Mouse (Mus musculus): ENCODE data around the gene Hes5.

Gene Hes5

DNA sequence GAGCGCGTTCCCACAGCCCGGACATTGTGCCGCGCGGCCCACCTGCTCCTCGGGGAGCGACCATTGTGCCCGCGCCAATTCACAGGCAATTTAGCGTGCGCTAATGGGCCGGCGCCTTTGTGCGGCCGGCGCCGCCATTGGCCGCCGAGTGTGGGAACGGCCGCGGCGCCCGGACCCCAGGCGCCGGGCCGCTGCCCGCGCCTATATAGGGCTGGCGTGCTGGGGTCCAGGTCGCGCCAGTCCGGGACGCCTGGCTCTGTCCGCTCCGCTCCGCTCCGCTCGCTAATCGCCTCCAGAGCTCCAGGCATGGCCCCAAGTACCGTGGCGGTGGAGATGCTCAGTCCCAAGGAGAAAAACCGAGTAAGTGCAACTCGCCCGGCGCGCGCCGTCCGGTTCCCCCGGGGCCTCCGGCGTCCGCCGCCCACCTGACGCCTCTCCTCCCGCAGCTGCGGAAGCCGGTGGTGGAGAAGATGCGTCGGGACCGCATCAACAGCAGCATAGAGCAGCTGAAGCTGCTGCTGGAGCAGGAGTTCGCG lies at the start of gene Hes5:
TSS of gene Hes5 (plus strand) at position 234 of the 536 bp plus-strand sequence.
- no peak for DNase-seq

DNA sequence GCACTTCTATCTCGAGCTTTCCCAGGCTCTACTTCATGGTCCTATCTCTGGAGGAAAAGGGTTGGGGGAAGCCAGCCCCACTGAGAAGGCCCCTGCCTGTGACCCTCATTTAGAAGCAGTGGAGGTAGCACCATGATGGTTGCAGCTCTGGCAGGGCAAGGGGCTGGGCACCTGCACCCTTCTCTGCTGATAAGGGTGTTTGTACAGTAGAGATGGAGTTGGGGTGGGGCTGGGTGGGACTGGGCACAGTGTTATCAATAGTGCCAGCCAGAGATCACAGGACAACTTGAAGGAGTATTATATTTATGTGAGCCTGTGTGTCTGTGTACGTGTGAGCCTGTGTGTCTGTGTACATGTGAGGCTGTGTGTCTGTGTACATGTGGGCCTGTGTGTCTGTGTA lies 49.1 kb upstream of the Hes5 start:
- DNase-seq: no peak

DNA sequence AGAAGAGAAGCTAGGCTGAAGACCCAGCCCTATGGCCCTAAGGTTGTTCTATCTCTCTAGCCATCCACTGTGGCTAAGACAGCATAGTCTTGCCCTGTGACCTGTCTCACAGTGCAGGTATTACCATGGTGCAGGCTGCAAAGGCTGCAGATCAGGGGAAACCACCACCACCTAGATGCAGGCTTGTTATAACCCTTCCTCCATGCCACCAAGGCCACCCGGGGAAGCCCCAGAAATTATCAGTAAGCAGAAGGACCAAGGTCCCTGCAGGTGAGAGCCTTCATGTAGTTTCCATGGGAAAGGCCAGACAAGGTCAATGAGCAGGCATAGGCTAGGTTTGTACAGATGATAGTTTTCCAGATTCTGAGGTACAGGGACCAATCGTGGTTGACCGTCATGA lies 46.9 kb upstream of the Hes5 start:
- no peak for DNase-seq

DNA sequence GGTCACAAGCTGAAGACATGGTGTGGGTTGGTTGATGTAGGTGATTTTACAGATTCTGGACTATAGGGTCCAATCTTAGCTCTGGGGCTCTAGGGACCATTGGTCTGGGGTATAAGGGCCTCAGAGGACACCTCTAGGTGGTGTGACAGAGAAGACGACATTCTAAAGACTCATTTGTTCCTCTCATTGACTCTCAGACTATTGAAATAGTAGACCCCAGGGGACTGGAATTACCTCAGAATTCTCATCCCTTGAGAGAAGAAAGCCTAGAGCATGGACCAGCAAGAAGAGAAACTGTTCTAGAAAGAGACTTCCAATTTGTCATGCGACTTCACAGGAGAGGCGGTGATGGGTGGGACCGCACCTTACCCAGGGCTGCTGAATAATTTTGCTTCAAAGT lies 46.5 kb upstream of the Hes5 start:
- no peak for DNase-seq

DNA sequence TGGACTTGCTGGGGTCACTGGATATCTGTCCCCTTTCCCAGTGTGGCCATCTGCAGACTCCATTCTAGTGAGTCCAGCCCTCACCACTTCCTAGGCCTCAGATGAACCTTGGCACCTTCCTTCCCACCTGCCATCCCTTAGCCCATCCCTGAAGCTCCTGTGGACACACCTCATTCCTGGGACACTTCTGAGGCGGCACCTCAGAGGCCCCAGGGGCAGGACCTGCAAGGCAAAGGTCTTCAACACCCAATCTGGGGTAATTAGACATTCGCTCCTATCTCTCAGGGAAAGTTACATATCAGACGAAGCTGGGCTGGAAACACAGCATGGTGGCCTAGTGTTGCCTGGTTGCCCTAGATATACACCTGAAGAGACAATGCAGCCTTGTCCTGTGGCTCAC lies 46.0 kb upstream of the Hes5 start:
- no peak for DNase-seq

DNA sequence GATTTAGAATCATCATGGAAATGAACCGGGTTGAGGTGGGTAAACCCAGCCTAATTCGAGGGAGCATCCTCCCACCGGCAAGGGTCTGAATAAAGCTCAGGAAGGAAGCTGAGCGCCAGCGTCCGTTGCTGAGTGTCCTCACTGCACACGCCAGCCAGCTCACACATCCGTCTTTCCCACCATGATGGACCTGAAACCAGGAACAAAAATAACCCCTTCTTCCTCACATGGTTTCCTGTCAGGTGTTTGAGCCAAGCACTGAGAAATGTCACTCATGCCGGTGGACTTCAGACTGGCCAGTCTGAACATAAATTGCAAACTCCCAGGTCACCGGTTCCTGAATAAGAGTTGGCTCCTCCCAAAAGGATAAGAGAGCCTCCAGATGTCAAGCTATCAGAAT lies 45.4 kb upstream of the Hes5 start:
- DNase-seq: no peak

DNA sequence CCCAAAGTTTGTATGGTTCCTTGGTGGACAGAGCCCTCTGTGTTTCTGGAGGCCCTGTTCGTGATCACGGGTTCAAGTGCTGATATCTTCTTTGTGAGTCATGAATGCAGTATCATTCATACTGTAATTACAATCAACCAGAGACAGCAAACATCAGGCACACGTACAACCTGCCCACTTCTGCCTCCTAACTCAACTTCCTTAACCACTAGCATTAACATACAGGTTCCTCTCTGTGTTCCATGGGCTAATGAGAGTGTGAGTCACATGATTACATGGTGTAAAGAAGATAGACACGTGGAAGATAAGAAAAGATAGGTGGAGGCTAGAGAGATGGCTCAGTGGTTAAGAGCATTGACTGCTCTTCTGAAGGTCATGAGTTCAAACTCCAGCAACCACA lies 44.1 kb upstream of the Hes5 start:
- no peak for DNase-seq

DNA sequence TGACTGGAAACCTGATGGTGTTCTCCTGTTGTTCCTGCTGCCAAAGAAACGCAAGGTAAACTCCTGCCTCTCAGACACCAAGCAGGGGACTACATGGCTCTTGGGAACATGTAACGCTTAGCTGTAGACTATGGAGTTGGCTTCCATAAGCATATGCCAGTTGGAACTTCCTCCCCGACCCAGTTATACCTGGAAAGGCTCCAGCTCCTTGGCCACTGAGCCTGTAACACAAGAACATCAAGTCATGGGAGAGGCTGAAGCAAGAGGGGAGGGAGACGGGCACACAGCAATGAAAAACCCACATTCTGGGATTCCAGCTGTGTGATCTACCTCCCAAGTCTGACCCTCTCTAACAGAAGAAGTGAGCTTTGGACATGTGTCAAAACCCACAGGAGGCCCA lies 38.4 kb upstream of the Hes5 start:
- peak; percentile 59 for DNase-seq

DNA sequence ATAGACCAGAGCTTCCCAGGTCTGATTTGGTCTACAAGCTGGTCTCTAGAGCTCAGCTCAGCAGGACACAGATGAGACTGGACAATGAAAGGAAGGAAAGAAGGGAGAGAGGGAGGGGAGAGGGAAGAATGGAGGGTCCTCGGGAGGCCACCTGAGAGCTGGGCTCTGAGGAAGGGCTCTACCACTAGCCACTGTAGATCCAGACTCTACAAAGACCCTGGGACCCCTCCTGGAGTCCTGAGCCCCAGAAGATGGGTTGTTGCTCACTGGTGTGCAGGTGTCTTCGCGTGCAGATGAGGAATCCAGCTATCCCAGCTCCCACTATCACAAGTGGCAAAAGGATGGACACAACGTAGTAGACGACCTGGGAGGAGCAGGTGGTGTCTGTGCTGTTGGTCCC lies 37.8 kb upstream of the Hes5 start:
- no peak for DNase-seq

DNA sequence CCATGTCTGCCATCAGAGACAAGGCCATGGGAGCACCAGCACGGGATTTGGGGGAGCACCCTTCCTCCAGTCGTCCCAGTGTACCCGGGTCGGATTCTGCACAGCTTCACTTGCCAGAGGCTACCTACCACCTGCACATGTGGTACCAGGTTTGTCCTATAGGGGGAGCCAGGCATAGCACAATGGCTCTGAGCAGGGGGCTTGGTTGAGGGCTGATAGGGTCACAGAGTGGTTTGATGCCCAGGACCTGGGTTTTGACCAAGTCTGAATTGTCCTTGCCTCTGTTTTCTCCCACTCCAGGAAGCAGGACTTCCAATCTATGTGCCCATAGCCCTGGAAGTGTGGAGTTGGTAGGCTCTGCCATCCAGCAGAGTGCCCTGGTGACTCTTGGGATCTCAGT lies 35.3 kb upstream of the Hes5 start:
- no peak for DNase-seq

DNA sequence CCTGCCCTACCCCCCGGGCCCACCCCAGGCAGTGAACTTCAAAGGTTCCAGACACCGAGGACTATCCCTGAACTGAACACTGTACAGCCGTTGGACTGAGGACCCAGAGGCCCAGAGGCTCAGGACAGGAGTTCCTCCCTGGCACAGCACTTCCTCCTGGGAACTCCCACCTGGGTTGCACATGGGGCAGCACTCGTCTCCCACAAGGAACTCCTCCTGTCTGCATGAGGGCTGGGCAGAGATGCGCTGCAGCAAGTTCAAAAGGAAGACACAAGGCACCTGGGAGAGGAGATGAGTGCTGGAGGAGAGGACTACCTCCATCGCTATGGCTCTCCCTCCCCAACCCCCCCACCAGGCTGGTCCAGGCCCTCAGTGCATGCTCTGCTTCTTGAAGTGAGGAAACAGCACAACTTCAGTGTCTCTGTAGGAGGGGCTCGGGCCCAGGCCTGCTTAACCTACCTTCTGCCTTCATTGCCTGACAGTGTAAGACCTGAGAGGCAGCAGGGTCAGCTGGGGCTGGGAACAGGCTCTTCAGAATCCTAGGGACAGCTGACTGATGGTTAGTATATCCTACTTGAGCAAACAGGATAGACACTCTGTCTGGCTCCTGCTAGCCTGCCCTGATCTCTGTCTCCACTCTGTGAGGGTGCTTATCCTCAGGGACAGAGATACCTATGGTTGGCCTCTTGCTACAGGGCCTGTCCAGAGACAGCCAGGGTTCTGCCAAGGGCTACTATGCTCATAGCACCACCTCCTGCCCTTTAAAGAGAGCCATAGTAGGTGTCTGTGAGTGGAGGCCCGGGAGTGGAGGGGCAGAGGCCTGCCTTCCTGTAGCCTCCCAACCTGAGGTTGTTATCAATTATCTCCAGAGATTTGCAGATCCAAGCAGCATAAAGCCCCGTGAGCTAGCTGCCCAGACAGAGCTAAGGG lies 33.5 kb upstream of the Hes5 start:
- DNase-seq: no peak

DNA sequence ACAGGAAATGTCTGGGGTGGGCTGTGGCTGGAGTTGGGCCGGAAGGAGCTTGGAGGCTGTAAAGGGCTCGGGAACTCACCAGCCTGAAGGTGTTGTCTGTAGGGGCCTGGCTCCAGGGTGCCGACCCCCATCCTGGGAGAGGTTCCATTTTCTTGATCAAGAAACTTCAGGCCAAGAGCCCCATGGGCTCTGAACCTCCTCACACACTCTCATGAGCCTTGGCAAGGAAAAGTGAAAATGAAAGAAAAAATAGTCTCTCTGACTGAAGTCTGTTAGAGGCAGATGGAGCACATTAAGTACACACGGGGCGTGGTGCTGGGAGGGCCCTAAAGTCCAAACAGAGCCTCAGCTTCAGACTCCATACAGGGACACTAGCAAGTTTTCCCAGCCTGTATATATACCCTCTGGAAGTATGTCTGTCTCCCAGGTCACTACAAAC lies 32.8 kb upstream of the Hes5 start:
- no peak for DNase-seq

DNA sequence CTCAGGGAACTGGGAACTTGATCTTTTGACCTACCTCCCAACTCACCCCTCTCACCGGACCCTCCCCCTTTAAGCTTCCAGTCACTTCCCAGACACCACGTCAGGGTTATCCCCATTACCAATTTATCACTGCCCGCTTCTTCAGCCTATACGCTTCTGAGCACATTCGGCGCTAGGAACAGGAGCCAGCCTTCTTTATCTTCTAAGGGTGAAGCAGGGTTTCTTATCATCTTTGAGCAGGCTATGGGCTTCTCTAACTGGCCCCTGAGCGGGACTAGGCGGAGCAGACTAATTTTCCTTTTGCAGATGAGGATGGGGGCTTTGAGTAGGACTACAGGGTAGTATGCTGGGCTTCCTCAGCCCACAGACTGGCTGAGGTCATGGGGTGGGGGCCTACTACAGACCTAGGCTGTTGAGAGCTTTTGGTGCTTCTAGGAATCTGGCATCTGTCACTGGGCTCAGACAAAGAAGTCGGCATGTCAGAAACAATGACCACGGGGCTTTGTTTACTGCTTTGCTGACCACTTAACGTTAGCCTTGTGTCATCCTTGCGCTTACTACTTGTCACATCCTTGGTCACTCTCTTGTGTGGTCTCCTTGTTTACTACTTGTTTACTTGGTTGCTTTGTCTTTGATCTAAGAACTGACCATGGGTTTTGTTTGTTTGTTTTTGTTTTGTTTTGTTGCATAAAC lies 32.2 kb upstream of the Hes5 start, which contains the start of gene Tnfrsf14:
TSS of gene Tnfrsf14 (minus strand) at position 169 of the 693 bp plus-strand sequence.
- no peak for DNase-seq

DNA sequence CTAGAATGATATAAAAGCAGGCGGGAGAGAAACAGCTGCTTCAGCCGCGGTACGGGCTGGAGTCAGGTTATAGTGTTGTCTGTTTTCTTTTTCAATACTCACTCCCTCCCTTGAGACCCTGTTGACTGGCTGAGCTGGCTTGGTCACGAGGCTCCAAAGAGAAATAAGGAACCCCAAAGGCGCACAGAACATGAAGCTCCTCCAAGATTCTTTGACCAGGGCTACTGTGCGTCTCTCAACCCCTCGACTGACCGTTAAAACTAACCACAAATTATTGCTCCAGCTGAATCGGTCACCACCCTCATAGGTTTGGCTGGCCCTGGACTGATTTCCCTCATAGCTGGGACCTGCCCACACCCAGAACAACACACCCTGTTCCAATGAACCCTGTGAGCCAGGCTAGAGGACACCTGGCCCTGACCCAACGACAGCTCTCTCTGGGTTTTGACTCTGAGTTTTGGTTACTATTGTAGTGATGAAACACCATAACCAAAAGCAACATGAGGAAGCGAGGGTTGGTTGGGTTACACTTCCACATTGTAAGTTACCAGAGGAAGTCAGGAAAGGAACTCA lies 31.5 kb upstream of the Hes5 start:
- no peak for DNase-seq

DNA sequence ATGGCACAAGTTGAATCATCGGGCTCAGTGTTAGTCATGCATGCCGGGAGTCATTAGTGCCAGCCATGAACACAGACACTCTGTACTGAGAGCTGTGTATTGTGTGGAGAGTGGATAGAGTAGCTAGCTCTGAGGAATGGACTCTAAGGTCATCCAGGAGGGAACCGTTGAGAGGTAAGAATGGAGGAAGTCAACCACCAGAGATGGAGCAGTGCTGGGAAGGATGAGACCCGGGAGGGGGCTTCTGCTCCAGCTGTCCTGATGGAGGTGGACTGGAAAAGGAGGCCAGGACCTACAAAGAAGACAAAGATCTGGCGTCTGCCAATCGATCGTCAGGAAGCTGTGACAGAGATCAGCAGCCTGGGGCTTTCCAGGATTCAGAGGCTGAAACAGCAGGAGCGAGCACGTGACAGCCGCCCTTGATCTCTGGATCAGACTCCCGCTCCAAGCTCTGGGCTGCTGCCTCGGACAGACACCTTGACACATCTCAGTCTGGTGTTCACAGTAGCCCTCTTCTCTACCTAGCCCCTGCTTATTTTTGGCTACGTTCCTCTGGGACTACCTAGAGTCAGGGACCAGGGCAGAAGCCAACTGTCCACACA lies 27.3 kb upstream of the Hes5 start:
- no peak for DNase-seq

DNA sequence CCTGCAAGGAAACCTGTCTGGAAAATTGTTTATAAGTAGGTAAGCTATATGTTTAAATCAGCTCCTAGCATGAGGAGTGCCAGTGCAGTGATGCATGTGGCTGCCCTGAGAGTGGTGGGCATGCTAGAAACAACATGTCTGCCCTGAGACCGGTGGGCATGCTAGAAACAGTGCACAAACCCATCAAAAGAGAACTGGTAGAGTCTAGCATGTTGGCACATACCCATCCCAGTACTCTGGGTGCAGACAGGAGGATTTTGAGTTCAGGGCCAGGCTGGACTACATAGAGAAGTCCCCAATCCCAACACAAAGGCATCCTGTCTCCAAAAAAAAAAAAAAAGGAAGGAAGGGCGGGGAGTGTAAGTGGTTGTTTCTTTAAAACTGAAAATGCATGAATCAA lies 25.9 kb upstream of the Hes5 start:
- DNase-seq: no peak

DNA sequence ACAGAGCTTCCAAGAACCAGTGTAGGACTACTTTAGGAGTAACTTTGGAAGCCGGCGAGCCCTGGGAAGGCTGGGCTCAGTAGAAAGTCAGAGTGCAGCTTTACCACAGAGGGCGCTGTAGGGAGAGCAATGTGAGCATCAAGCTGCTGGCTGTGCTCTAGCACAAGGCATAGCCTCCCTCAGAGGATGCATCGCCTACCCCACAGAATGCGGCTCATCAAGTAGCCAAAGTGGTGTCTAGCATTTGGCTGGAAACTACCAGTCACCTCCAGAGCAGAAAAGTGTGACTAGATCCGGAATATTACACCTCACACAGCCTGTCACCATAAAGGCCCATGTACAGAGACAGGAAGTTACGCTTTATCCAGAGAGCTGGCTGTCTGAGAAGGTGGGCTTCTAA lies 24.9 kb upstream of the Hes5 start:
- DNase-seq: no peak

DNA sequence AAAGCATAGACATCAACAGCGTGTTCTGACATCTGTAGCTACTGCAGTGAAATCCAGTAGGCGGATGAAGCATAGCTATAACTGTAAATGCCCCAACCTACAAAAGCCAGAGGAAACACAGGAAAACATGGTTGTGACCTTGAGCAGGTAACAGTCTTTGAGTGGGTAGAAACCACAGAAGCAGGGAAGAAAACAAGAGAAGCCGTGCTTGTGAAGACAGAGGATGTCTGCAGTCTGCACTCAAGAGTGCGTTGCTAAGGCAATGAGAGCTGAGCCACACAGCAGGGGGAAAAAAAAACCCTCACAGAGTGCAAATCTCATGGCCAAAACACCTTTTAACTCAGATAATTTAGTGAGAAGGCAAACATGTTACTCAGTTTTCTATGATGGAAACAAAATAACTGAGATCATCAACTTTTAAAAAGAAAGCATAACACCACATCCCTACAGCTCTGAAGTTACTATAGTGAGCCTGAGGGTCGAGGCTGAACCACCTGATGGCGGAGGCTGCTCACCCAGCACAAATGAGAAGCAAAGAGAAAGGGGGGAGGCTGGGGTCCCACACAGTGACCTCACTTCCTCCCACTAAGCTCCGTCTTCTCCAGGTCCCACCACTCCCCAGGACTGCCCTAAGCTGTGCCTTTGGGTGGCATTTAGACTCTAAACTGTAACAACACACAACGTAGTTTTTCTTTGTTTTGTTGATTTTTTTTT lies 24.0 kb upstream of the Hes5 start:
- no peak for DNase-seq

DNA sequence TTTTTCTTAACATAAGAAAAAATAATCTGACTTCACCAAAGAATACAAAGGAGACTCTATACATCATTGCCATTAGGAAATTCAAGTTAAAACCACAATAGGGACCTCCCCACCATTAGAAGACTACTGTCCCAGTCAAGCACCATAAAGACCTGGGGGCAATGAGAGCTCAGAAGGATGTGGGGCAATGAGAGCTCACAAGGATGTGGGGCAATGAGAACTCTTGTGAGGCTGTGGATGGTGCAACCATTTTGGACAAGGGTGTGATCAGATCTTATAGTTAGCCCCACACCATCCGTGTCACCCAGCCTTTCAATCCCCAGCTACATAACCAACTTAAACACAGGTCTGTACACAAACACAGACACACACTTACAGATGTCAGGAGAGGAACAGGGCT lies 23.0 kb upstream of the Hes5 start:
- no peak for DNase-seq

DNA sequence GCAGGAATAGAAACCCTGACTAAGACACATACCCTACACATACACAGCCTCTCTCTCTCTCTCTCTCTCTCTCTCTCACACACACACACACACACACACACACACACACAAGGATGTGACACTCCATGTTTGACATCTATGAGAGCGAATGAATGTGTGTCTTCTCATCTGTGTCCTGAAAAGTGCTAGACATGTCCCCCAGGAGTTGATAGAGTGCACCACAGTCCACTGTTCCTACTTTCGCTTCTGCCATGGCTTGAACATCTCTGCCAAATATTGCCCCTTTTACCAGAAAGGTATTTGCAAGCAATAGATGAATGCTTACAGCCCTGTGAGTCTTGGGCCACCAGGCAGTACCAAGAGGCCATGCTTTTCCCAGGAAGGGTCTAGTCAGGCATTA lies 20.6 kb upstream of the Hes5 start:
- no peak for DNase-seq

DNA sequence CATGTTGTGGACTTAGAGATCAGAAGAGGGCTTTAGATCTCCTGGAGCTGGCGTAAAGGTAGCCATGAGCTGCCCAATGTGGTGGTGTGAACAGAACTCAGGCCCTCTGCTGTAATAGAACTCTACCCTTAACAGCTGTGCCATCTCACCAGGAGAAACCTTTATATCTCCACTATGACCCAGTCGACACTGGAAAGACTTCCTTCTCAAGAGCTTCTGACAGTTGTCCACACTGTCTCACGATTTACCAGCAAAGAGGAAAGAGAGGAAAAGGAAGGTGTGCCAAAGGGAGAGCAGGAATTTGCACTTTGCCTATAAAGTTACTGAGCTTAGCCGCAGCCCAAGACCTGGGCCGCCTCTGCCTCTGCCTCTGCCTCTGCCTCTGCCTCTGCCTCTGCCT lies 18.9 kb upstream of the Hes5 start:
- no peak for DNase-seq

DNA sequence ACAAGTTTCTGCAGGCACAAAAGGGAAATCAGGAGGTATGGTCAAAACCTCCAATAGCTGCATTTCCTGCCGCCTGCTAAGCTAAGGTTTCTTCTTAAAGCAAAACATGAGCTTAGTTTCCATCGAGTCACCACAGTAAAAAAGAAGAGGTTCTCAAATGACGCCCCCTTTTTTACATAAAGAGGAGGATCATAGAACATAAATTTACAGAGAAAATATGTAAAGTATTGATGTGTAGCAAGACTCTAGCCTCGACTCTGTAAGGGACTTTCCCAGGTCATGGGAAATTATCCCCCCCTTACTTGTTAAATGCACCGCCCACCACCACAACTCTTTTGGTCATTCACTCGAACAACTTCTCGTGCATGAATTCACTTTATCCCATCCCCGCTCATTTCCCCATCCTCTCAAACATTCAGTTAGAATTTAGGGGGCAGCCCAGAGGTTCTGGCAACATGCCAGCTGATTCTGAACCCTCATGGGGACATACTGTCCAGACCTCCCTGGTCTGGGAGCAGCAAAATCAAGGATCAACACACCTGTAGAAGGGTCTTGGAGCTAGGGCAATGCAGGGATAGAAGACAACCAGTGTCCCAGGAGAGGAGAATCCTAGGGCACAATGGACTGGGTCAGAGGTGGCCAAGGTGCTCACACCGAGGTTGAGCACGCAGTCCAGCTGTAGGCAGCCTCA lies 17.9 kb upstream of the Hes5 start:
- DNase-seq: no peak

All from cerebellum, adult 9-10 months (tissue).